Mouse (Mus musculus) erythroid progenitor cell, adult 5-6 weeks (primary cell): Measurements from ENCODE around the gene Prss57. TPM values are rescaled to one million over a fixed set of nuclear protein-coding genes. Genes with fewer than 3 reads are reported as not detected.

Source experiments
- ATAC-seq: replicated peaks from 2 replicates; pipeline ENCODE4 v1.8.0; 2016; ENCODE audit warnings: moderate number of reproducible peaks, mild to moderate bottlenecking, moderate TSS enrichment, inconsistent platforms; ENCODE audit not compliant: poor library complexity, low FRiP score, severe bottlenecking
- total RNA-seq, 2 experiments: library from RNA; stranded (forward) in 1 of 2; stranded (reverse) in 1 of 2; fragments of 150-400 nt in 1 of 2; fragments of 186-747, 209-891 nt in 1 of 2; gene quantifications; 2 replicates each; pipeline versions ENCODE4 v1.2.3 to v1.2.4; 2015 to 2017; ENCODE audit warnings: low replicate concordance in 2 of 2

Gene Prss57
- total RNA-seq (2015; ENCODE audit: low replicate concordance) (25.6 and 44.0 TPM in 2 replicates), total RNA-seq (2017; ENCODE audit: low replicate concordance) (1.1 and 6.5 TPM in 2 replicates)

DNA sequence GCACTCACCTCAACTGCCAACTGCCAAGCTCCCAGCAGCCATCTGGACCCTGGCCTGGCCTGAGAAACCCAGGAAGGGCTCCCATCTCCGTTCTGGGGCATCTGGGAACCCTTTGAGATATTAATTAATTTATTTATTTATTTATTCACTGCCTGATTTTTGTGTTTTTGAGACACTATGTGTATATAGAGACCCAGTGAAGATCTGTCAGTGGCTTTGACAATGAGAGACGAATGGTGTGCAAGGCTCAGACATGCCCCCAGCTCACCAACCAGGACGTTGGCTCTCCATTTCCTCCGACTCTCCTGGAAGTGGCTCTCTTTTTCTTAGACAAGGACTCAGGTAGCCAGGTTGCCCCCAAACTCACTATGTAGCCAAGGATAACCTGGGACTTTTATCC lies at the start of gene Prss57:
TSS of gene Prss57 (minus strand) at position 101 of the 400 bp plus-strand sequence.
- ATAC-seq, result no peak

- ATAC-seq, result no peak
These were observed 49.3 kb upstream of the Prss57 start for GRCm38 (mm10) chr10:79840091-79840490.

- no peak for ATAC-seq
These were observed 47.4 kb upstream of the Prss57 start for GRCm38 (mm10) chr10:79838151-79838550.

- ATAC-seq, result no peak
These were observed 46.2 kb upstream of the Prss57 start for GRCm38 (mm10) chr10:79836918-79837317.

GRCm38 (mm10) chr10:79834769-79835398 lies 44.1 kb upstream of the Prss57 start:
- peak; percentile 66 for ATAC-seq

- ATAC-seq, result no peak
These were observed 42.0 kb upstream of the Prss57 start for GRCm38 (mm10) chr10:79832786-79833181.

- ATAC-seq, result no peak
These were observed 41.4 kb upstream of the Prss57 start for GRCm38 (mm10) chr10:79832026-79832785.

DNA sequence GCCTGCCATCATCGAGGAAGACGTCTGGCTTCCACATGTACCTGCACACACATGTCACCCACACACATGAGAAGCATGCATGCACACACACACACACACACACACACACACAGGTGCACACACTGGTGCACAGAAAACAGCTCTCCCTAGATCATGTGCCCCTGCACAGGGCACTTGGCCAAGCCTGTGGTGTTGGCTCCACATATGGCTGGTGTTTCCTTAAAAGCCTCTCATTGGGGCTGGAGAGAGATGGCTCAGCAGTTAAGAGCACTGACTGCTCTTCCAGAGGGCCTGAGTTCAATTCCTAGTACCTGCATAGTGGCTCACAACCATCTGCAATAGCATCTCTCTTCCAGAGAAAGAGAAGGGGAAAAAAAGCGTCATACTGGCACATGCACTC lies 40.8 kb upstream of the Prss57 start:
- no peak for ATAC-seq

DNA sequence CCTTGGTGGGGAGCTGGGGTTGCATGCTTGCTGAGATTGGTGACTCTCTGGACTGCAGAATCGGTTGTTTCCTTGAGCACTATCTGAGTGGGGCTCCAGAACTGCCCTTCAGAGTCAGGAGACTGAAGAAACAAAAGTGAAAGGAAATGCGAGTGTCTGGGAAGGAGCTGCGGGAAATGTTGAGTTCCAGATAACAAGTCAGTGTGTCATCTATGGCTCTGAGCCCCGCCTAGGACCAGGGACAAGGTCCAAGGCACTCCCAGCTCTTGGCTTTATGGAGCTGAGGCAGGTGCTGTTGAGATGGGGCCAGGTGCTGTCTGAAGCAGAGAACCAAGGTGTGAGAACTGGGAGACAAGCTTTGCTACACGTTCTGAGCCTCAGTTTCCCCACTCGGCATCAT lies 33.7 kb upstream of the Prss57 start:
- ATAC-seq, result no peak

GRCm38 (mm10) chr10:79823011-79823410 lies 32.2 kb upstream of the Prss57 start:
- ATAC-seq, result no peak

DNA sequence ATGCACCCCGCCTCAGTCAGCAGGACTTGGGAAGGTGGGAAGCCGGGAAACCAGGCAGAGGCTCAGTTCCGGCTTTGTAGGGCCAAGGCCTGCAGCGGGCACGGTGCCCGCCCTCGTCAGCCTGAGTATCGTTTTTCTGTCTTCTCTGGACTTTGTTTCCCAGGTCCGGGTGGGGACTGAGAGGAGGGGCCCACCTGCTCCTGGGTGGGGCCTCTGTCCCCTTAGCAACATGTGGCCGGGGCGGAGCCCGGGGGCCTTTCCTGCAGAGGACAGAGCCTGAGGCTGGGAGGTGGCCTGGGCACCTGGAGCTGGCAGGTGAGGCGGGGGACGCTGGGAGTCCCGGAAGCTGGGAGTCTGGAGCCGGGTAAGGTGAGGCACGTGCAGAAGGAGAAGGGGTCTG lies 31.6 kb upstream of the Prss57 start:
- no peak for ATAC-seq

GRCm38 (mm10) chr10:79821731-79822130 lies 31.0 kb upstream of the Prss57 start:
- no peak for ATAC-seq

DNA sequence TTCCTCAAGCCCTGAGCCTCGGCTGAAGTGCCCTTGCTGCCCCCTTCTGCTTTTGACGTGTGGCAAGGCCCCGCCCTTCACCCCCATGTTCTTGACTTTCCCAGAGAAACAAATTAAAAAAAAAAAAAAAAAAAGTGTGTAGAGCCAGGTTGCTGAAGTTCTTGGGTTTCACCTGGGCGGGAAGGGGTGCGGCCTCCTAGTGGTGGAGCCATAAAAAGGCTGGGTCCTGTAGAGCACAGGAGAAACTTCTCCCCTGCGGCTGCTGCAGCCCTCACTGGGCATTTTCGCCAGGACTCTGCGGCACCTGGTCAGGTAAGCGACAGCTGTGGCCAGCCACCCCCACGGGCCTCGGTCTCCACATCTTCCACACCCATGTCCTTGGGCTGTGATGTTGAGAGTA lies 30.0 kb upstream of the Prss57 start, which contains the start of gene Misp:
TSS of gene Misp (plus strand) at position 208 of the 400 bp plus-strand sequence.
- no peak for ATAC-seq

GRCm38 (mm10) chr10:79820277-79820676 lies 29.5 kb upstream of the Prss57 start:
- ATAC-seq, result no peak

GRCm38 (mm10) chr10:79819606-79820005 lies 28.8 kb upstream of the Prss57 start:
- no peak for ATAC-seq

DNA sequence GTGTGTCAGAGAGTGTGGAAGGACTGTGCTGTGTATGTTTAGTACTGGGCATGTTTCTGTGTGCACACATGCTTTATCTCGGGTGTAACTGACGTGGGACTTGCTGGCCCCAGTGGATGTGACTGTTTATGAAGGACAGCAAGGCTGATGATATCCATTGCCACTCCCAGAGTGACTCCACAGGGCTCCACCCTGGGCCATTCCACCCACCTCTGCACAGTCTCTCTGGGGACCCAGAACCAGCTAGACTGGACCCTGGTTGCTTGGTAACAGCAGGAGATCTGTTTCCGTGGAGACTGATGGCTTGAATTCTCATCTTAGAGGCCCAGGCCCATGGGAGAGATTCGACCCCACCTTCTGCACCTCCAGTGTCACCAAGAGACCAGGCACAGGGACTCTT lies 27.5 kb upstream of the Prss57 start:
- no peak for ATAC-seq

DNA sequence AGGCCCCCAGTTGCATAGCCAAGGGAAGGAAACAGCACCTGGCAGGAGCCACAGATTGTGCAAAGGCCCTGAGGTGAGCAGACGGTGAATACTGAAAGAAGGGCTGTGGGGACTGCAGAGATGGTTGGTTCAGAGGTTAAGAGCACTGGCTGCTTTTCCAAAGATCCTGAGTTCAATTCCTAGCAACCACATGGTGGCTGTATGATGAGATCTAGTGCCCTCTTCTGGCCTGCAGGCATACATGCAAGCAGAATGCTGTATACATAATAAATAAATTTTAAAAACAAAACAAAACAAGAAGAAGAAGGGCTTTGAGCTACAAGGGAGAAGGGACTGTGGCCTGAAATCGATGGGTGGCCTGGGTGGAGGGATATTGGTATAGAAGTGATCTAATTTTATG lies 26.4 kb upstream of the Prss57 start:
- no peak for ATAC-seq

DNA sequence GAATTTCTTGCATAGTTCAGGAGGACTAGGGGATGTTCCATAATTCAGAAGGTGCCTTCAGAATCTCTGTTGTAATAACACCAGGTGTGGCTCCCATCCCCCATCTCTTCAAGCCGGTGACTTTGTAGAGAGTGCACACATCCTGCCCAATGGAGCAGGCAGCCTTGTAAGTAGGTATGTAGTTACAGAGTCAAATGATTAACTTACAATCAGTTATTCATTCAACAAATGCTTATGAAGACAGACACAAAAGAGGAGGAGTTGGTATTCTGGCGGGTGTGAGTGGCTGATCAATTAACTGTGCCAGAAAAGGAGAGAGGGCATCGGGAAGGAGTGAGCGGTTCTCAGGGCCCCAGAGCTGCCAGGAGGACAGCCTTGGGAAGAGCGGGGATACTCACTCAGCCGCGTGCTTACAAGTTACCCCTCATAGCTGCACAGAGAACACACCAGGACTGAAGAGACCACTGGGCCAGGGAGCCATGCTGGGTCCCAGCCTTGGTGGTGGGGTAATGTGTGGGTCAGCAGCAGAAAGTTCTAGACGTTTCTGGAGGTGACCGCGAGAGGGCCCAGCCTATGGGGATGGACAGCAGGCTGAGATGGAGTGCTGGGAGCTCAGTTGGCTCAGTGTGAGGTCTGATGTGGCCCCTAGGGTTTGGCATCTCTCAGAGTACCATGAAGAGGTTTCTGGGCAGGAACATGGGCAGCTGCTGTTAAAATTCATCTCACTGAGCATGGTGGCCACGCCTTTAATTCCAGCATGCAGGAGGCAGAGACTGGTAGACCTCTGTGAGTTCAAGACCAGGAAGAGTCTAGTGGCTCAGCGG lies 25.1 kb upstream of the Prss57 start:
- no peak for ATAC-seq

DNA sequence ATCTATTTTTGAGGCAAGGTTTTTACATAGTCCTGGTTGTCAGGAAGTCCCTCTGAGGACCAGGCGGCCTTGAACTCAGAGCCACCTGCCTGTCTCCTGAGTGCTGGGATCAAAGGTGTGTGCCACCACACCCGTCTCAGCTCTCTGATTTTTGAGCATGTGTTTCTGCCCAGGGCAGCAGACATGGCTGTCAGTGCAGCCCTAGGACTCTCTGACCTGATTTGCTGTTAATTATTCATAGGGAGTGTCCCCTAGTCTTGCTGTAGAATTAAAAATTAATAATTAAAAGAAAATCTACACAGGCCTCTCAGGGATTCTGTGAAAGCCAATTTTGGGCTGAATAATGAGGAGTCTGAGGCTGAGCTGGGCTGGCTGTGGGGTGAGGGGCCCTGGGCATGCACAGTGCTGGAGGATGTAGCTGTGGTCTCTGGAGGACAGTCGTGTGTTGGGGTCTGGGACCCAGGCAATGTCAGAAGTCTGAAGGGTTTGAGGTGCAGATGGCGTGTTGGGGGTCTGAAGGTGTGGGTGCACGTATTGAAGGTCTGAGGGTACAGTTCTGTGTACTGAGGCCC lies 23.6 kb upstream of the Prss57 start:
- no peak for ATAC-seq
